Mouse (Mus musculus): ENCODE results near the gene Ccn1. TPM values are rescaled to one million over a fixed set of nuclear protein-coding genes. Genes with fewer than 3 reads are reported as not detected.

Ccn1 gene
- total RNA-seq, 1 experiment from 2014 or later: 5.5 TPM

GRCm38 (mm10) chr3:145650298-145651011 lies 674 bp upstream of the Ccn1 start:
- peak; percentile 43 for DNase-seq

GRCm38 (mm10) chr3:145648991-145649851 lies 560 bp downstream of the Ccn1 start:
- DNase-seq: peak; percentile 75

- no peak for DNase-seq
Measured at GRCm38 (mm10) chr3:145648097-145648931, 1.5 kb downstream of the Ccn1 start.

- DNase-seq: no peak
Measured at GRCm38 (mm10) chr3:145647416-145647815, 2.4 kb downstream of the Ccn1 start.

- DNase-seq: no peak
Measured at GRCm38 (mm10) chr3:145646666-145647065, 3.1 kb downstream of the Ccn1 start.

- no peak for DNase-seq
Measured at GRCm38 (mm10) chr3:145646009-145646408, 3.8 kb downstream of the Ccn1 start.

GRCm38 (mm10) chr3:145645463-145645862 lies 4.3 kb downstream of the Ccn1 start:
- DNase-seq: no peak

- no peak for DNase-seq
Measured at GRCm38 (mm10) chr3:145642861-145643260, 6.9 kb downstream of the Ccn1 start.

- no peak for DNase-seq
Measured at GRCm38 (mm10) chr3:145641878-145642277, 7.9 kb downstream of the Ccn1 start.

GRCm38 (mm10) chr3:145641036-145641685 lies 8.6 kb downstream of the Ccn1 start:
- DNase-seq: no peak

- no peak for DNase-seq
Measured at GRCm38 (mm10) chr3:145640583-145640982, 9.2 kb downstream of the Ccn1 start.

- DNase-seq: no peak
Measured at GRCm38 (mm10) chr3:145640170-145640569, 9.6 kb downstream of the Ccn1 start.

GRCm38 (mm10) chr3:145634002-145634710 lies 15.6 kb downstream of the Ccn1 start:
- DNase-seq: no peak

- no peak for DNase-seq
Measured at GRCm38 (mm10) chr3:145632888-145633287, 16.9 kb downstream of the Ccn1 start.

- DNase-seq: no peak
Measured at GRCm38 (mm10) chr3:145628643-145629042, 21.1 kb downstream of the Ccn1 start.

GRCm38 (mm10) chr3:145627830-145628229 lies 22.0 kb downstream of the Ccn1 start:
- peak; percentile 33 for DNase-seq

- DNase-seq: no peak
Measured at GRCm38 (mm10) chr3:145626063-145626462, 23.7 kb downstream of the Ccn1 start.

- no peak for DNase-seq
Measured at GRCm38 (mm10) chr3:145625546-145625945, 24.2 kb downstream of the Ccn1 start.

GRCm38 (mm10) chr3:145624786-145625185 lies 25.0 kb downstream of the Ccn1 start:
- peak; percentile 21 for DNase-seq

GRCm38 (mm10) chr3:145623047-145623446 lies 26.7 kb downstream of the Ccn1 start:
- DNase-seq: no peak

GRCm38 (mm10) chr3:145621209-145621608 lies 28.6 kb downstream of the Ccn1 start:
- DNase-seq: no peak

All from adrenal gland, postnatal 25 days (tissue).